Mouse (Mus musculus) testis, adult 2 months (tissue): Measurements from ENCODE around the gene Gpr180.
"Not testable (repeated sequence)": the region's sequence is repeated elsewhere in the genome, so short reads cannot be mapped to it uniquely, and the experiment has no call there.

Experiments used
- CTCF ChIP-seq: fragments of 200-500 bp; IDR thresholded peaks from 2 replicates; pipeline ENCODE4 v1.5.1; 2012; ENCODE audit warnings: low read depth, mild to moderate bottlenecking, inconsistent platforms, low read length, moderate library complexity; ENCODE audit not compliant: control insufficient read depth, insufficient read depth, insufficient replicate concordance
- POLR2A ChIP-seq: fragments of 200-500 bp; IDR thresholded peaks from 2 replicates; pipeline ENCODE4 v1.6.1; 2012; ENCODE audit warnings: low read depth, mild to moderate bottlenecking, inconsistent platforms, low read length, moderate library complexity; ENCODE audit not compliant: control insufficient read depth

GRCm38 (mm10) chr14:118156056-118156455 is 19.1 kb downstream of the Gpr180 start:
- not testable (repeated sequence) for TF ChIP-seq CTCF, POLR2A
